Mouse (Mus musculus): Measurements from ENCODE around the gene Vps37d. TPM values are rescaled to one million over a fixed set of nuclear protein-coding genes. Genes with fewer than 3 reads are reported as not detected.
A peak's percentile ranks its signal among the peaks of the same experiment; 100 is the strongest.

Vps37d gene
- 4.2 and 5.3 TPM in 2 replicates for polyA plus RNA-seq (2015; fragmentation: Nextera tagmentation; extraction: Ambion mirVana)

DNA sequence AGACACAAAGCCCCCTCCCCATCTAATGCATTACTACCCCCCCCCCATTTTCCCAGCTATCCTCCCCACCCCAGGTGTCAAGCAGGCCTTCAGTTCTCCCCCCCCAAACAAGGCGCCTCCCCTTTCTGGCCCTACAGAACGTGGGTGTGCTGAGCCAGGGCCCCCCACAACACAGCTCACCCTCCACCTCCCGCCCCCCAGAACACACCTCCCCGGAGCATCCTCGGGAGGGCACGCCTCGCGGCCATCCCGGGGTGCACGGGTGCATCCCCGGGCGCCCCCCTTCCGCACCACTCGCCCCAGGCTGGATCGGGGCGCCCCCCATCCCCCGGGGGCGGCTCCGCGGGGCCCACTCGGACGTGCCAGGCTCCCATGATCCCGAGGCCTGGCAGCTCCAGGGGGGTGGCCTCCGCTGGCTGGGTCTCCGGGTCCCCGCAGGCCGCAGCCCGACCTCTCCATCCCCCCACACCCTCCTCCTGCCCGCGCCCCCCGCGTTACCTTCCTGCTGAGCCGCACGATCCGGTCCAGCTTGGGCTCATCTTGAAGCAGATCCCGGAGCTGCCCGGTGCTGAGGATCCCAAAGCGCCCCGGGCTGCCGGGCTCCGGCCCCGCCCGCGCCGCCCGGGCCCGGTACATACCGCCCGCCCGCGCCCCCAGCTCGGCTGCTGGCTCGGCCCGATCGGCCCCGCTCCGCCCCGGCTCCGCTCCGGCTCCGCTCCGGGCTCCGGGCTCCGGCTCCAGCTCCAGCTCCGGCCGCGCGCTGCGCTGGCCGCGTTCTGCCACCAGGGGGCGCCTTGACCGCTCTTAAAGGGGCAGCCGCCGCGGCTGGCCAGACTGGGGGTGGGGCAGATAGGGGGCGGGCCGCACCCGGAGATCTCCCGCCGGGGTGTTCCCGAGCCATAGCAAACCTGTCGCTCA, at the start of gene Vps37d:
Gene Vps37d (minus strand): TSS at position 703 of the 918 bp plus-strand sequence.
- ATAC-seq (ENCODE audit: low read depth): peak; percentile 89
- WGBS: 0% methylated on average over 60 of the region's 83 CpGs
- H3K9ac ChIP-seq (ENCODE audit: low read length): peak within 1 kb of the TSS; percentile 98

DNA sequence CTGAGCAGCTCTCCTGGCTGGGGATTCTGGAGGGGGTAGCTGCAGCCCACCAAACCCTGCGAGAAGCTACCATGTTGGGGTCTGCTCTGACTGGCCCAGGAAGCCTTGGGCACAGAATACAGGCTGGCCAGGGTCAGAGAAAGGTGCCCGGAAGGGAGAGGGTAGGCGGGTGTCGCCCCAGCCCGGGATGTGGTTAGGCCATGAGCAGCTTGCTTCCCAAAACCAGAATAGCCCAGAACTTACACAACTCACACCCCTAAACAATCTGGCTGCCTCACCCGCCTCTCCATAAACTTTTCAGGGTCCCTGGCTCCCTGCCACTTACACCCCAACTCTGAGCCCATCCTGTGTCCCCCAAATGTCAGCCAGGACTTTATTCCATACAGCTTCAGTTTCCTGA, 49.6 kb upstream of the Vps37d start:
- no peak for ATAC-seq (ENCODE audit: low read depth)
- no peak overlapping the region for H3K27ac ChIP-seq (ENCODE audit: low read length)
- H3K9ac ChIP-seq (ENCODE audit: low read length): no peak overlapping the region
- H3K27me3 ChIP-seq (ENCODE audit: control insufficient read depth, insufficient read depth, low read depth, low read length): peaks cover 3% of the 10 kb centered on the region; the same call in 1 of the 2 replicates
- no peak overlapping the region for H3K4me3 ChIP-seq (ENCODE audit: low read length)
- no peaks in the 10 kb centered on the region for H3K4me1 ChIP-seq (replicated peaks; ENCODE audit: control insufficient read depth, insufficient read depth, low read length)
- no peaks in the 10 kb centered on the region for H3K36me3 ChIP-seq (ENCODE audit: control insufficient read depth, insufficient read depth, low read length)
- H3K9me3 ChIP-seq (ENCODE audit: control insufficient read depth, low read length): no peaks in the 10 kb centered on the region
- H3K4me2 ChIP-seq (ENCODE audit: low read depth, low read length): no peak overlapping the region
- WGBS: 76% methylated on average over 6 of the region's 6 CpGs

More for the DNA sequence above, at the start of gene Vps37d:
- H3K36me3 ChIP-seq (ENCODE audit: control insufficient read depth, insufficient read depth, low read length): no peaks in the 10 kb centered on the region
- peak within 1 kb of the TSS; percentile 64 for H3K27ac ChIP-seq (ENCODE audit: low read length)
- peak within 1 kb of the TSS; percentile 77 for H3K4me2 ChIP-seq (ENCODE audit: low read depth, low read length)
- peak within 1 kb of the TSS; percentile 73 for H3K4me3 ChIP-seq (ENCODE audit: low read length)
- no peaks in the 10 kb centered on the region for H3K27me3 ChIP-seq (ENCODE audit: control insufficient read depth, insufficient read depth, low read depth, low read length)
- H3K9me3 ChIP-seq (ENCODE audit: control insufficient read depth, low read length): no peaks in the 10 kb centered on the region
- H3K4me1 ChIP-seq (replicated peaks; ENCODE audit: control insufficient read depth, insufficient read depth, low read length): peaks cover 11% of the 10 kb centered on the region

DNA sequence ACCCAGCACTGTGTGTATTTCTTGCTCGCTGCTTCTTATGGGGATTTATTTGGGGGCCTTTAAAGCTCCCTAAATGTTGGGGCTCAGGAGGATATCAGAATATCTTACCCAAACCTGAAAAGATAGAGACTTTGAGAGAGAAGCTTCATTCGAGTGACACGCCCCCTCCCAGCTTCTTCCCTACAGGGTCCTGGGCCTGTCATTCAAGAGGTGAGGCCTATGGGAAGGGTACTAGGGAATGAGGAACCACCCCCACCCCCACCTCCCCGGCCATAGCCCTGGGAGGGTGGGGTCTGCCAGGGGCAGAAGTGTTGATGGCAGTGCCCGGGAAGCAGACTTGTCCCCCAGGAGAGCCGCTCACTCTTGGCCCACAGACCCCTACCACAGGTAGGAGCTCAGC, 48.1 kb upstream of the Vps37d start:
- no peak overlapping the region for H3K9ac ChIP-seq (ENCODE audit: low read length)
- no peak for ATAC-seq (ENCODE audit: low read depth)
- no peaks in the 10 kb centered on the region for H3K9me3 ChIP-seq (ENCODE audit: control insufficient read depth, low read length)
- H3K27ac ChIP-seq (ENCODE audit: low read length): no peak overlapping the region
- no peak overlapping the region for H3K4me2 ChIP-seq (ENCODE audit: low read depth, low read length)
- 59% methylated on average over 6 of the region's 6 CpGs for WGBS
- H3K36me3 ChIP-seq (ENCODE audit: control insufficient read depth, insufficient read depth, low read length): no peaks in the 10 kb centered on the region
- no peaks in the 10 kb centered on the region for H3K4me1 ChIP-seq (replicated peaks; ENCODE audit: control insufficient read depth, insufficient read depth, low read length)
- no peak overlapping the region for H3K4me3 ChIP-seq (ENCODE audit: low read length)
- H3K27me3 ChIP-seq (ENCODE audit: control insufficient read depth, insufficient read depth, low read depth, low read length): peaks cover 3% of the 10 kb centered on the region; the same call in 1 of the 2 replicates

DNA sequence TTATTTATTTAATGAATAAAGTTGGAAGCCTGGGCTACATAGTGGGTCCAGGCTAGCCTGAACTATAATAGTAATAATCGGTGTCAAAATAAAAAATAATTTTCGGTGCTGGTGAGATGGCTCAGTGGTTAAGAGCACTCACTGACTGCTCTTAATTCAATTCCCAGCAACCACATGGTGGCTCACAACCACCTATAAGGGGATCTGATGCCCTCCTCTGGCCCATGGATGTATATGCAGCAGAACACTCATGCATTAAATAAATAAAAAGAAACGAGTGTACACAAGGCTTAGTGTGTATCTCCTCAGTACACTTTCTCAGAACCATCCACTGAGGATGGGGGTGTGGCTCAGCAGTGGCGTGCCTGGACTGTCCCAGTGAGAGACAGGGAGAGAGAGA, 42.7 kb upstream of the Vps37d start:
- H3K27me3 ChIP-seq (ENCODE audit: control insufficient read depth, insufficient read depth, low read depth, low read length): peaks cover 3% of the 10 kb centered on the region; the same call in 1 of the 2 replicates
- no peaks in the 10 kb centered on the region for H3K36me3 ChIP-seq (ENCODE audit: control insufficient read depth, insufficient read depth, low read length)
- H3K4me2 ChIP-seq (ENCODE audit: low read depth, low read length): no peak overlapping the region
- no peak for ATAC-seq (ENCODE audit: low read depth)
- H3K9ac ChIP-seq (ENCODE audit: low read length): no peak overlapping the region
- peaks cover 4% of the 10 kb centered on the region; the same call in 1 of the 2 replicates for H3K4me1 ChIP-seq (replicated peaks; ENCODE audit: control insufficient read depth, insufficient read depth, low read length)
- WGBS: 58% methylated on average over 4 of the region's 4 CpGs
- no peaks in the 10 kb centered on the region for H3K9me3 ChIP-seq (ENCODE audit: control insufficient read depth, low read length)
- H3K27ac ChIP-seq (ENCODE audit: low read length): no peak overlapping the region
- H3K4me3 ChIP-seq (ENCODE audit: low read length): no peak overlapping the region

DNA sequence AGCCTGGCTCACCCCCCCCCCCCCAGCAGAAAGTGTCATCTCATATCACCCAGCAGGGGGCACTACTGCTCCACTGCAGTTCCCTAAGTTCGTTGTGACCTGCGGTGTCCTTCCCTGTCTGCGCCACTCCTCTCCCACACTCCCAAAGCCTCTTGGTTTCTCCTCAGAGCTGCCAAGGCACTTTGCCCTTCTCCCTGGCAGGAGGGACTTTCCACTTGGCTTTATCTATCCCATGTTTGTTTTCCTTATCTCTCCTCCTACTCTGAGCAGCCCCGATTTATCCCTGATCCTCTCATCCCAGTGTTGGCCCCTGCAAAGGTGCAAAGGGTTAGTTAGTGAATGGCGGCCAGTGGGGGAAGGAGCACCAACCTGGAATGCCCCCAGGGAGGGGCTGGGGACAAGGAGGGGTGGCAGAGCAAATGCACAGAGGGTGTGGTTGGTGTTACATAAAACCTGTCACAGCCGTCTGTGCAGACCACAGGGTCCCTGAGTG, 40.6 kb upstream of the Vps37d start:
- 5% methylated on average over 6 of the region's 6 CpGs for WGBS
- H3K9me3 ChIP-seq (ENCODE audit: control insufficient read depth, low read length): no peaks in the 10 kb centered on the region
- peaks cover 4% of the 10 kb centered on the region; the same call in 1 of the 2 replicates for H3K4me1 ChIP-seq (replicated peaks; ENCODE audit: control insufficient read depth, insufficient read depth, low read length)
- H3K36me3 ChIP-seq (ENCODE audit: control insufficient read depth, insufficient read depth, low read length): no peaks in the 10 kb centered on the region
- H3K9ac ChIP-seq (ENCODE audit: low read length): no peak overlapping the region
- H3K4me2 ChIP-seq (ENCODE audit: low read depth, low read length): no peak overlapping the region
- H3K4me3 ChIP-seq (ENCODE audit: low read length): no peak overlapping the region
- peaks cover 3% of the 10 kb centered on the region; the same call in 1 of the 2 replicates for H3K27me3 ChIP-seq (ENCODE audit: control insufficient read depth, insufficient read depth, low read depth, low read length)
- H3K27ac ChIP-seq (ENCODE audit: low read length): 0 out of 2 replicates have a peak overlapping the region, but pooled peaks have one; percentile 12
- peak; percentile 82 for ATAC-seq (ENCODE audit: low read depth)

DNA sequence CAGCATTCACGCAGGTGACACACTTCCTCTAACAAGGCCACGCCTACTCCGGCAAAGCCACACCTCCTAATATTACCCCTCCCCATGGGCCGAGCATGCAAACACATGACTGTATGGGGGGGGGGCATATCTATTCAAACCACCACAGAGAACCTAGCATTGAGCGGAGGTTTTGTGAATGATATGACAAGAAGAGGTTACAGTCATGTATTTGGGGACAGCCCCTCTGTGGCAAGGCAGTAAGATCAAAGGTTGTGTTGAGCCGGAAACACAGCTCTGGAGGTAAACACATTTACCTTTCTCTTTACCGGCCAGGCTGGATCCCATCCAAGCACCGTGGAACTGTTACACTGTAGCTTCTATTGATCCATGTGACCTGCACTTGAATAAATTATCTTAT, 37.2 kb upstream of the Vps37d start:
- Histone ChIP-seq H3K9ac (ENCODE audit: low read length) (no peak overlapping the region), H3K4me1 (replicated peaks; ENCODE audit: control insufficient read depth, insufficient read depth, low read length) (peaks cover 4% of the 10 kb centered on the region; the same call in 1 of the 2 replicates), H3K27me3 (ENCODE audit: control insufficient read depth, insufficient read depth, low read depth, low read length) (no peaks in the 10 kb centered on the region; the same call in 1 of the 2 replicates), H3K4me2 (ENCODE audit: low read depth, low read length) (no peak overlapping the region), H3K36me3 (ENCODE audit: control insufficient read depth, insufficient read depth, low read length) (no peaks in the 10 kb centered on the region), H3K9me3 (ENCODE audit: control insufficient read depth, low read length) (no peaks in the 10 kb centered on the region), H3K27ac (ENCODE audit: low read length) (no peak overlapping the region), H3K4me3 (ENCODE audit: low read length) (no peak overlapping the region)
- no peak for ATAC-seq (ENCODE audit: low read depth)
- WGBS: 73% methylated on average over 8 of the region's 8 CpGs

DNA sequence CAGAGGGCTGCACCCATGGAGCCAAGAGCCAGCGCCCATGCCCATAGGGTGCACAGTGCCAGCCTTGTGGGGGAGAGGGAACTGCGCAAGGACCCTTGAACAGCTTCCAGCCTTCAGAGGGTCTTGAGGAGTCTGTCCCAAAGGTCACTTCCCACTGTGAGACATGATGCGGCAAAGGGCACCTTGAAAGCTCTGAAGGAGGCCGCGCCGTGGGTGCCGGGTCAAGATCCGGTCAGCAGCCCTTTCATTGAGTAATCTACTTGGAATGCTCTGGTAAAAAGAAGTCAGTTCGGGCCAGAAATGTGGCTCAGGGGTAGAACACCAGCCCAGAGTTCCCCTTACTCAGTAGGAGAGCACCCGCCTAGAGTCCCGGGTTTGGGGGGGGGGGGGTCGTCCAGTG, 35.7 kb upstream of the Vps37d start:
- no peak overlapping the region for H3K4me3 ChIP-seq (ENCODE audit: low read length)
- 87% methylated on average over 12 of the region's 12 CpGs for WGBS
- H3K9ac ChIP-seq (ENCODE audit: low read length): no peak overlapping the region
- H3K36me3 ChIP-seq (ENCODE audit: control insufficient read depth, insufficient read depth, low read length): no peaks in the 10 kb centered on the region
- no peak for ATAC-seq (ENCODE audit: low read depth)
- peaks cover 3% of the 10 kb centered on the region; the same call in 1 of the 2 replicates for H3K4me1 ChIP-seq (replicated peaks; ENCODE audit: control insufficient read depth, insufficient read depth, low read length)
- H3K27me3 ChIP-seq (ENCODE audit: control insufficient read depth, insufficient read depth, low read depth, low read length): peaks cover 4% of the 10 kb centered on the region; the same call in 1 of the 2 replicates
- H3K27ac ChIP-seq (ENCODE audit: low read length): no peak overlapping the region
- H3K4me2 ChIP-seq (ENCODE audit: low read depth, low read length): no peak overlapping the region
- H3K9me3 ChIP-seq (ENCODE audit: control insufficient read depth, low read length): no peaks in the 10 kb centered on the region

DNA sequence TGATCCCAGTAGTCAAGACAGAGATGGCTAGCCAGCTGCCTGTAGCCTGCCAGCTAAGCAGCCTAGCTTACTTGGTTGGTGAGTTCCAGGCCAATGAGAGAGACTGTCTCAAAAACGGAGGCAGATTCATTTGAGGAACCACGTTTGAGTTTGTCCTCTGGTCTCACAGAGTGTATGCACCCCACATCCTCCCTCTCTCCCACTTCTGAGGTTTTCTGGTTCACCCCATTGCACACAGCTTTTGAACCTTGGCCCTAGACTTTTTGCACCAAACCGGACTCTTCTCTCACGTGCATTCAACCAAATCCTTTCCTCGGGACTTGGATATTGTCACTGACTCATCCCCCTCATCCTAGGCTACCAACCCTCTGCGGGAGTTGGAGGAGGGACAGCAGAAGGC, 31.9 kb upstream of the Vps37d start:
- Histone ChIP-seq H3K27ac (ENCODE audit: low read length) (no peak overlapping the region), H3K4me1 (replicated peaks; ENCODE audit: control insufficient read depth, insufficient read depth, low read length) (peaks cover 9% of the 10 kb centered on the region), H3K9ac (ENCODE audit: low read length) (no peak overlapping the region), H3K27me3 (ENCODE audit: control insufficient read depth, insufficient read depth, low read depth, low read length) (peaks cover 33% of the 10 kb centered on the region), H3K4me2 (ENCODE audit: low read depth, low read length) (no peak overlapping the region), H3K9me3 (ENCODE audit: control insufficient read depth, low read length) (no peaks in the 10 kb centered on the region), H3K36me3 (ENCODE audit: control insufficient read depth, insufficient read depth, low read length) (no peaks in the 10 kb centered on the region), H3K4me3 (ENCODE audit: low read length) (no peak overlapping the region)
- no peak for ATAC-seq (ENCODE audit: low read depth)
- 71% methylated on average over 6 of the region's 6 CpGs for WGBS

DNA sequence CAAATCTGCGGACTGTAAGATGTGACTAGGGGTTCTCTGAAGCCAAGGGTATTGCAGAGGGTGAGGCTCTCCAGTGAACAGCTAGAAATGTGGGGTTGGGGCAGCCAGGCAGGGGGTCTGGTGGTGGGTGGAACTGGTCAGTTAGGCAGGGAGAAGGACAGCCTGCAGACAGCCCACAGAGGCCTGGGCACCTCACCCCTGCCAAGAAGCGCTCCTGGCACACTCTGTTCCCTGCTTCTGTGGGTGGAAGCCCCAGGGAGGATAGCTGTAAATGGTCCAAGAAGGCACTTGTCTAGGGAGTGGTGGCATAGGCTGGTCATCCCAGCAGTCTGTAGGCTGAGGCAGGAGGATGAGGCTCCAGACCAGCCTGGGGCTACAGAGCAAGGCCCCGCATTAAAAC, 31.4 kb upstream of the Vps37d start:
- Histone ChIP-seq H3K4me1 (replicated peaks; ENCODE audit: control insufficient read depth, insufficient read depth, low read length) (peaks cover 9% of the 10 kb centered on the region), H3K9me3 (ENCODE audit: control insufficient read depth, low read length) (no peaks in the 10 kb centered on the region), H3K36me3 (ENCODE audit: control insufficient read depth, insufficient read depth, low read length) (no peaks in the 10 kb centered on the region), H3K27me3 (ENCODE audit: control insufficient read depth, insufficient read depth, low read depth, low read length) (peaks cover 37% of the 10 kb centered on the region), H3K9ac (ENCODE audit: low read length) (no peak overlapping the region), H3K4me3 (ENCODE audit: low read length) (no peak overlapping the region), H3K4me2 (ENCODE audit: low read depth, low read length) (no peak overlapping the region), H3K27ac (ENCODE audit: low read length) (no peak overlapping the region)
- WGBS: 85% methylated on average over 3 of the region's 3 CpGs
- ATAC-seq (ENCODE audit: low read depth): no peak

Measured in lung, embryonic 16.5 days (tissue).